Mouse (Mus musculus) hindbrain, postnatal 0 days (tissue): ENCODE measurements around the gene Mypn. TPM values are rescaled to one million over a fixed set of nuclear protein-coding genes. Genes with fewer than 3 reads are reported as not detected.

Source experiments
- ATAC-seq: fragments of 200-750 bp; cut with Nextera tagmentation; 2 replicates; pipeline ENCODE4 v1.8.0; 2017; ENCODE audit warnings: mild to moderate bottlenecking, moderate TSS enrichment, moderate library complexity
- DNase-seq: peaks from one replicate; pipeline ENCODE4 v3.0.0-alpha.2; 2015; ENCODE audit warnings: low spot score
- H3K27ac ChIP-seq: fragments of 300-500 bp; sonication (generic); 2 replicates; pipeline ENCODE4 v1.5.1; 2014; ENCODE audit warnings: mild to moderate bottlenecking
- H3K27me3 ChIP-seq: fragments of 300-500 bp; sonication (generic); 2 replicates; pipeline ENCODE4 v1.6.1; 2014; ENCODE audit warnings: low read length, mixed read lengths; ENCODE audit not compliant: insufficient read depth
- H3K36me3 ChIP-seq: fragments of 300-500 bp; sonication (generic); 2 replicates; pipeline ENCODE4 v1.6.1; 2014; ENCODE audit warnings: low read length, mixed read lengths; ENCODE audit not compliant: insufficient read depth
- H3K4me1 ChIP-seq: fragments of 300-500 bp; sonication (generic); 2 replicates; pipeline ENCODE4 v1.6.1; 2014; ENCODE audit warnings: antibody characterized with exemption, low read length, mixed read lengths; ENCODE audit not compliant: insufficient read depth
- H3K4me2 ChIP-seq: fragments of 300-500 bp; sonication (generic); 2 replicates; pipeline ENCODE4 v1.6.1; 2014; ENCODE audit warnings: low read depth, mild to moderate bottlenecking, low read length, moderate library complexity, mixed read lengths
- H3K4me3 ChIP-seq: fragments of 300-500 bp; sonication (generic); 2 replicates; pipeline ENCODE4 v1.5.1; 2014; ENCODE audit warnings: low read length
- H3K9ac ChIP-seq: fragments of 300-500 bp; sonication (generic); replicated peaks from 2 replicates; pipeline ENCODE4 v1.6.1; 2014; ENCODE audit warnings: mild to moderate bottlenecking, low read length, moderate library complexity, mixed read lengths
- H3K9me3 ChIP-seq: fragments of 300-500 bp; sonication (generic); 2 replicates; pipeline ENCODE4 v1.6.1; 2016; ENCODE audit warnings: low read length, mixed read lengths
- CTCF ChIP-seq: IDR thresholded peaks from 2 replicates; pipeline ENCODE4 v1.5.1; 2016; ENCODE audit warnings: antibody characterized with exemption, control low read depth, low read depth
- WGBS: fragments of 180-500 bp; shearing (Covaris S2); extraction: QIAGEN DNeasy Blood & Tissue Kit; methylation state at CpG from one replicate; pipeline ENCODE4 v1.1.7; 2014; 5-methylcytosine and 5-hydroxymethylcytosine counted together
- polyA plus RNA-seq: library from polyadenylated mRNA; unstranded; fragments of >200 nt; fragmentation: Nextera tagmentation; extraction: Ambion mirVana; gene quantifications from 2 replicates; pipeline ENCODE4 v1.2.1, GENCODE M21; 2015
- total RNA-seq: library from RNA; depleted of rRNA; stranded (reverse); fragments of >200 nt; gene quantifications from 2 replicates; pipeline ENCODE4 v1.2.3, GENCODE M21; 2014

Mypn gene
- total and polyA plus RNA-seq, 2 experiments from 2014 or later = 0.16 to 0.79 TPM

DNA sequence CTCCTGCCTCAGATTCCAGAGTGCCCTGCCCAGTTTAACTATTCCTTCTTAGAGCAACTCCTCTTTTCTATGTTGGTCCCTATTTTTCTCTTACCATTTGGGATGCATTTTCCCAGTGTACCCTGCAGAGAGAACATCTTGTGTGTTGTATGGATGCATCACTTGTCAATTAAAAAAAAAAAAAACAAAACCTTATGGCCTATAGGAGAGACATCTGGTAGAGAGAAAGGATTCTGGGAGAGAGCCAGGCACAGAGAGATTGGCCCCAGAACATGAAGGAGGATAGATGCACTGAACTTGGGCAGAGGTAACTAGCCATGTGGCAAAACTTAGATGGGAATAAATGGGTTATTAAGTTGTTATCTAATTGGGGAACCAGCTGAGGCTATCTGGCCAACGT, 22.6 kb downstream of the Mypn start:
- H3K27me3 ChIP-seq = no peaks in the 10 kb centered on the region
- no peak overlapping the region for H3K27ac ChIP-seq
- H3K4me3 ChIP-seq = no peak overlapping the region
- no peak overlapping the region for H3K4me2 ChIP-seq
- TF ChIP-seq CTCF = no peak
- no peak overlapping the region for H3K9ac ChIP-seq
- DNase-seq (no peak), ATAC-seq (no peak)
- WGBS = 79% methylated on average over 1 of the region's 1 CpGs
- H3K4me1 ChIP-seq = no peaks in the 10 kb centered on the region
- no peaks in the 10 kb centered on the region for H3K36me3 ChIP-seq
- no peaks in the 10 kb centered on the region for H3K9me3 ChIP-seq

DNA sequence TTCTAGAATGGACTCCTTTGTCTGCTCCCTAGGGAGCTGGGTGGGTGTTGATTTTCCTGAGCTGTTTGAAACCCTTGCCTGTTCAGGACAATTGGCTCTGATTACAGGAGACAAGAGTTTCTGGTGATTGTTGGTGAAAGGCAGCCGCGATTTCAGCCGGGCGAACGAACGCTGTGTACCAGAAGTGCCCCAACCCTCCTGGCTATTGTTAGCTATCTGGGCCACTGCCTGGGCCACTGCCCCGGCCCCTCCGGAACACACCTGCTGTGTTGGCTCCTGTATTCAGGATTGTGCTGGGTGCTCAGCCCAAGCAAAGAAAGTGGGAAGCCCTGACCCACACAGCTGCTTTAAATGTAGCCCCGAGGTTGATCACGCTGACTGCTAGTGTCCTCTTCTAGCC, 24.2 kb downstream of the Mypn start:
- Histone ChIP-seq H3K4me2 (no peak overlapping the region), H3K4me3 (no peak overlapping the region), H3K27me3 (no peaks in the 10 kb centered on the region), H3K4me1 (no peaks in the 10 kb centered on the region), H3K9ac (no peak overlapping the region), H3K36me3 (no peaks in the 10 kb centered on the region), H3K27ac (no peak overlapping the region), H3K9me3 (no peaks in the 10 kb centered on the region)
- WGBS = 85% methylated on average over 10 of the region's 10 CpGs
- ATAC-seq (no peak), DNase-seq (no peak)
- TF ChIP-seq CTCF = no peak

DNA sequence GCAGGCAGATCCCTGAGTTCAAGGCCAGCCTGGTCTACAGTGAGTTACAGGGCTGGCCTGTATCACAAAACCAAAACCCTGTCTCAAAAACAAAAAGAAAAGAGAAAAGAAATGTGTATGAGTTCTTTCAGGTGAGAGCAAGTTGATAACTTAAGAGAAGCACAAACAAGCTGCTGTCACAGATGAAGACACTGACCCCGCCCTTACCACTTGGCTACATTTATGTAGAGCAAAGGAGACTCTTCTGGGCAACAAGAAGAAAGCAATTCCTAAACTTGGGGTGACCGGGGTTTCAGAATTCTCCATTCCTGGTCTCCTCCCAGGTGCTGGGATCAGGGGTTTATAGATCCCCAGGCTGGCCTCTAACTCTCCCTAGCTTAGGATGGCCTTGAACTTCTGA, 25.4 kb downstream of the Mypn start:
- no peak for TF ChIP-seq CTCF
- WGBS = 99% methylated on average over 2 of the region's 2 CpGs
- no peaks in the 10 kb centered on the region for H3K36me3 ChIP-seq
- no peaks in the 10 kb centered on the region for H3K4me1 ChIP-seq
- DNase-seq (no peak), ATAC-seq (no peak)
- H3K4me2 ChIP-seq = no peak overlapping the region
- no peaks in the 10 kb centered on the region for H3K27me3 ChIP-seq
- H3K9ac ChIP-seq = no peak overlapping the region
- no peak overlapping the region for H3K4me3 ChIP-seq
- no peak overlapping the region for H3K27ac ChIP-seq
- H3K9me3 ChIP-seq = no peaks in the 10 kb centered on the region

DNA sequence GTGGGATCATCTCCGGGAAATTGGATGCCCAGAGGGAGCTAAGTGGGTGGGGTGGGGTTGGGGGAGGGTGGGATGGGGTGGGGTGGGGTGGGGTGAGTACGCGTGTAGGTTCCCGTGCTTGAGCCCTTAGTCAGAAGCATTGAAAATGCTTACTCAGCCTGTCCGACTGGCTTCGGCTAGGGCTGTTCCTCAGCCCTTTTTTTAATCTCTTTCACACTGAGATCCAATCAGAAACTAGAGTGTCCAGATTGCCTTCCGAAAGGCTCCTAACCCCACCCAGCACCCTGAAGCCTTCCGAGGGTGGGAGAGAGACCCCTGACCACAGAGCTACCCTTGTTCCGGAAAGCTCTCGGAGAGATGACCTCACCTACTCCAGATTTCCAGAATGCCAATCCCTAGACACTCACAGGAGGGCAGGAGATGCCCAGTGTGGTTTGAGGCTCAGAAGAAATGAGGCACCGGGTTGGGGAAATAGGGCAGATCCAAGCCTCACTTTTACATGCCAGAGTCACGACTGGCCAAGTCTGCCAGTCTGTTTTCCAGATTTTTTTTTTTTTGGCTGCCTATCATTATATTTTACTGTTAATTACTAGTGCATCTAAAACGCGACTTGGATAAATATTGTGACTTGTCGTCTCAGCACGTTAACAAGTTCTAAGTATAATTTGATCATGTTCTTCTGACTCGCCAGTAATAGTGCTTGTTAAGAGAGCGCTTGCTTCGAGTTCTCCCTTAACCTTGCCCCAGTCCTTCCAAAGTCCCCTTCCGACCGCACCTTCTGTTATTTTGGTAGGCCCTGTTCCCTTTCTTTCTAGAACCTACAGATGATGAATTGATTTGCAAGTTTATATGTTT, 26.2 kb downstream of the Mypn start:
- no peak for DNase-seq

DNA sequence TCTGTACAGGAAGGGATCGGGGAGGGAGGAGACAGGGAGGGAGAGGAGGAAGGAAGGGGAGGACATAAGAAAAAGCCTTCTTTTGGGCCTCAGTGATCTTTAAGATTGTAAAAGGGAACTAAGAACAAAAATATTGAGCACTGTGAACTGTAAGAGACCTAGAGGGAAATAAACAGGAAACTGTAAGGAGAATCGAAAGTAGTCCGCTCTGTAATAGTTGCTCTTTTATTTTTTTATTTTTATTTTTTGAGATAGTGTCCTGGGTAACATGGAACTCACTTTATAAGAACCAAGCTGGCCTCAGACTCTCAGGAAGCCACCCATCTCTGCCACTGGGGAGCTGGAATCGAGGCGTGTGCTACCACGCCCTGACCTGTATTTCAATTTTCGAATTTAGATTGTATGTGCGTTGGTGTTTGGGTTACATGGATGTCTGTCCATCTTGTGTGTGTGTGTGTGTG, 27.3 kb downstream of the Mypn start:
- no peak for DNase-seq

More for the DNA sequence above, 26.2 kb downstream of the Mypn start:
- Histone ChIP-seq H3K4me1 (no peaks in the 10 kb centered on the region), H3K36me3 (no peaks in the 10 kb centered on the region), H3K4me2 (no peak overlapping the region), H3K27me3 (no peaks in the 10 kb centered on the region), H3K9me3 (no peaks in the 10 kb centered on the region), H3K4me3 (no peak overlapping the region), H3K27ac (no peak overlapping the region), H3K9ac (no peak overlapping the region)
- WGBS = 77% methylated on average over 21 of the region's 21 CpGs
- TF ChIP-seq CTCF = no peak
- no peak for ATAC-seq

DNA sequence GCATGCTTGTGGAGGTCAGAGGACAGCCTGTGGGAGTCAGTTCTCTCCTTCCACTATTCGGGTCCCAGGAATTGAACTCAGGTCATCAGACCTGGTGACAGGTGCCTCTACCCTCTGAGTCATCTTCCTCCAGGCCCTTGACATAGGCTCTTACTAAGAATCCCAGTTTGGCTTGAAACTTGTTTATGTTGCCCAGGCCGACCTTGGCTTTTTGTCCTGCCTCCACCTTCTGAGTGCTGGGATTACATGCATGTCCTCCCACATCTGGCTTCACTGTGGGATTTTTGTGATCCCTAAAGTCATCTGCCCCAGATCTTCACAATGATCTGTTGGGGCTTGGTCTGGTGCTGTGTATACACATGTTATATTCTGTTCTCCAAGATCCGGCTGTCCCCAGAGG, 31.7 kb downstream of the Mypn start:
- H3K27ac ChIP-seq = no peak overlapping the region
- H3K27me3 ChIP-seq = no peaks in the 10 kb centered on the region
- no peak overlapping the region for H3K4me2 ChIP-seq
- no peak overlapping the region for H3K4me3 ChIP-seq
- H3K9ac ChIP-seq = no peak overlapping the region
- no peaks in the 10 kb centered on the region for H3K9me3 ChIP-seq
- H3K4me1 ChIP-seq = no peaks in the 10 kb centered on the region
- WGBS = 81% methylated on average over 3 of the region's 3 CpGs
- no peak for DNase-seq
- TF ChIP-seq CTCF = no peak
- H3K36me3 ChIP-seq = no peaks in the 10 kb centered on the region
- ATAC-seq = no peak

More for the DNA sequence above, 27.3 kb downstream of the Mypn start:
- ATAC-seq = no peak
- no peaks in the 10 kb centered on the region for H3K36me3 ChIP-seq
- no peak overlapping the region for H3K27ac ChIP-seq
- H3K4me1 ChIP-seq = no peaks in the 10 kb centered on the region
- H3K27me3 ChIP-seq = no peaks in the 10 kb centered on the region
- no peak overlapping the region for H3K4me2 ChIP-seq
- no peaks in the 10 kb centered on the region for H3K9me3 ChIP-seq
- no peak overlapping the region for H3K4me3 ChIP-seq
- H3K9ac ChIP-seq = no peak overlapping the region
- no peak for TF ChIP-seq CTCF
- 95% methylated on average over 8 of the region's 8 CpGs for WGBS

DNA sequence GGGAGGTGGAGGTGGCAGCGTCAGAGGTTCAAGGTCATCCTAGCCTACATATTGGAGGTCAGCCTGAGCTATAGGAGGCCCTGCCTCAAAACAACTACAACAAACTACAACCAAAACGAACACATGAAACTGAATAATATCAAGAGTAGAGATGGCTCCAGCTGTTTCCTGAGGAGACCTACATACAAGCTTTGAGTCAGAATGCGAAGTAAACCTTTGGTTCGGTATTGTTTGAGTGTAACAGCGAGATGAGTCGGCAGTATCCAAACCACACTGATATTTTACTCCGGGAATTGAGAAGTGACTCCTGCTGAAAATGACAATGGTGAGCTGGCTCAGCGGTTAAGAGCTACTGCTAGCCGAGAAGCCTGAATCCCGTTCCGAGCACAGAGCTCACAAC, 34.2 kb downstream of the Mypn start:
- no peaks in the 10 kb centered on the region for H3K27me3 ChIP-seq
- 91% methylated on average over 11 of the region's 11 CpGs for WGBS
- H3K36me3 ChIP-seq = no peaks in the 10 kb centered on the region

More for the DNA sequence above, 34.2 kb downstream of the Mypn start:
- Histone ChIP-seq H3K9me3 (no peaks in the 10 kb centered on the region), H3K9ac (no peak overlapping the region), H3K4me1 (no peaks in the 10 kb centered on the region), H3K4me2 (no peak overlapping the region), H3K27ac (no peak overlapping the region), H3K4me3 (no peak overlapping the region)
- no peak for TF ChIP-seq CTCF
- no peak for DNase-seq
- no peak for ATAC-seq
